Mouse (Mus musculus): Measurements from ENCODE around the gene Adgre5.

DNA sequence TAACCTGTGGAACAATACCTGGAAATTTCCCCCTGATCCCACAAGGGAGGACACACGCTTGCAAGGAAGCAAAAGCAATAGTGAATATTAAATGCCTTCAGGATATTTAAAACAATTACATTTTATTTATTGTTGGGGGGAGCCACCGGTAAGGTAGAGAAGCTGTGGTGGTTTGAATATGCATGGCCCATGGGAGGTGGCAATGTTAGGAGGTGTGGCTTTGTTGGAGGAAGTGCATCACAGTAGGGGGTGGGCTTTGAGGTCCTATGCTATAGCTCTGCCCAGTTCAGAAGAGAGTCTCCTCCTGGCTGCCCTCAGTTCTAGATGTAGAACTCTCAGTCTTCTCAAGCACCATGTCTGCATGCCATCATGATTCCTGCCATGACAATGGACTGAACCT is 23.6 kb upstream of the Adgre5 start:
- no peak for TF ChIP-seq CTCF (conservative IDR thresholded peaks at IDR 0.05; ENCODE audit: low read length)
- TF ChIP-seq NANOG (IDR thresholded peaks at IDR 0.05; ENCODE audit: borderline replicate concordance, low read length) = no peak
- TF ChIP-seq POU5F1 (IDR thresholded peaks at IDR 0.05; ENCODE audit: borderline replicate concordance, low read length) = peak; percentile 76; the same call in 1 of the 2 replicates
